Comparison of ENCODE assay signal across 9 mouse cellular contexts in genomic region chr6:120716531-120716984, GRCm38 (mm10). TPM values are rescaled to one million over a fixed set of nuclear protein-coding genes. Genes with fewer than 3 reads are reported as not detected.
DNase-seq lines count a peak whose midpoint lies in the region; ATAC-seq and TF ChIP-seq lines count a peak whose summit lies in the region.
"Had no signal": no experiment of that assay in that cellular context is flagged by ENCODE, and none has a peak within 500 bp of the region (broad histone marks: within the 10 kb centered on the region; RNA-seq: fewer than 3 reads in every experiment).

No protein-coding gene starts in this region.

- DNase-seq in kidney, adult 2 months = peak; percentile 39
- no peak for DNase-seq in kidney, postnatal 25 days
- peak; percentile 85 for DNase-seq in embryo, embryonic 10 days (ENCODE audit: low spot score)
- DNase-seq in forelimb bud, embryonic 11.5 days (ENCODE audit: low read depth, low spot score) = peak; percentile 11
- peak; percentile 27 for DNase-seq in midbrain, postnatal 0 days (ENCODE audit: low spot score)
- no peak for DNase-seq in heart, adult 2 months

- TF ChIP-seq CTCF in kidney, adult 2 months (conservative IDR thresholded peaks at IDR 0.05; ENCODE audit: insufficient read depth, insufficient read length, low read depth, low read length) = no peak
- no peak for TF ChIP-seq CTCF in midbrain, postnatal 0 days (IDR thresholded peaks at IDR 0.05)
- no peak for TF ChIP-seq CTCF in heart, adult 2 months (IDR thresholded peaks at IDR 0.05)
- TF ChIP-seq CTCF in intestine, postnatal 0 days (IDR thresholded peaks at IDR 0.05; ENCODE audit: low read depth) = no peak

- no peak overlapping the region for H3K9ac ChIP-seq in midbrain, postnatal 0 days (replicated peaks; ENCODE audit: low read length, poor library complexity, severe bottlenecking)
- no peak overlapping the region for H3K9ac ChIP-seq in intestine, embryonic 16.5 days (ENCODE audit: low read depth, low read length)
- H3K9ac ChIP-seq in heart, adult 2 months (ENCODE audit: low read depth, low read length) = no peak overlapping the region
- no peak overlapping the region for H3K9ac ChIP-seq in intestine, postnatal 0 days (ENCODE audit: low read depth, low read length)
- H3K9ac ChIP-seq: heart, embryonic 15.5 days had no signal

- H3K4me2 ChIP-seq in midbrain, postnatal 0 days (ENCODE audit: low read depth, low read length, poor library complexity, severe bottlenecking) = no peak overlapping the region
- H3K4me2 ChIP-seq in intestine, embryonic 16.5 days (ENCODE audit: low read depth, low read length) = no peak overlapping the region
- H3K4me2 ChIP-seq in intestine, postnatal 0 days (replicated peaks; ENCODE audit: low read depth) = no peak overlapping the region
- H3K4me2 ChIP-seq: heart, embryonic 15.5 days had no signal

- no peaks in the 10 kb centered on the region for H3K36me3 ChIP-seq in kidney, adult 2 months (ENCODE audit: control insufficient read depth, insufficient read depth, low read length)
- no peaks in the 10 kb centered on the region for H3K36me3 ChIP-seq in midbrain, postnatal 0 days (ENCODE audit: insufficient read depth, low read length)
- H3K36me3 ChIP-seq in intestine, embryonic 16.5 days (ENCODE audit: control insufficient read depth, insufficient read depth, low read length) = no peaks in the 10 kb centered on the region
- H3K36me3 ChIP-seq in heart, adult 2 months (ENCODE audit: control insufficient read depth, insufficient read depth, low read length) = no peaks in the 10 kb centered on the region; the same call in none of the 2 replicates
- H3K36me3 ChIP-seq in intestine, postnatal 0 days (ENCODE audit: control insufficient read depth, insufficient read depth) = no peaks in the 10 kb centered on the region
- H3K36me3 ChIP-seq: heart, embryonic 15.5 days had no signal

- WGBS in kidney, adult 2 months = 13% methylated on average over 4 of the region's 4 CpGs
- 4% methylated on average over 4 of the region's 4 CpGs for WGBS in midbrain, postnatal 0 days
- WGBS in intestine, embryonic 16.5 days = 21% methylated on average over 4 of the region's 4 CpGs
- WGBS in heart, adult 2 months = 30% methylated on average over 4 of the region's 4 CpGs
- WGBS in intestine, postnatal 0 days = 37% methylated on average over 4 of the region's 4 CpGs

- no peaks in the 10 kb centered on the region for H3K9me3 ChIP-seq in midbrain, postnatal 0 days (ENCODE audit: low read length)
- H3K9me3 ChIP-seq in intestine, embryonic 16.5 days (ENCODE audit: control insufficient read depth, low read length) = no peaks in the 10 kb centered on the region
- no peaks in the 10 kb centered on the region for H3K9me3 ChIP-seq in intestine, postnatal 0 days (ENCODE audit: control insufficient read depth)
- H3K9me3 ChIP-seq: heart, embryonic 15.5 days had no signal

- H3K4me1 ChIP-seq in kidney, adult 2 months (ENCODE audit: control insufficient read depth, insufficient read depth, low read length) = no peaks in the 10 kb centered on the region
- no peaks in the 10 kb centered on the region for H3K4me1 ChIP-seq in midbrain, postnatal 0 days (ENCODE audit: insufficient read depth, low read length)
- no peaks in the 10 kb centered on the region for H3K4me1 ChIP-seq in intestine, embryonic 16.5 days (ENCODE audit: control insufficient read depth, insufficient read depth, low read length)
- no peaks in the 10 kb centered on the region; the same call in 1 of the 2 replicates for H3K4me1 ChIP-seq in heart, adult 2 months (ENCODE audit: control insufficient read depth, insufficient read depth, low read length)
- no peaks in the 10 kb centered on the region for H3K4me1 ChIP-seq in intestine, postnatal 0 days (replicated peaks; ENCODE audit: control insufficient read depth, insufficient read depth, low read length)
- H3K4me1 ChIP-seq: heart, embryonic 15.5 days had no signal

- TF ChIP-seq EP300 in heart, adult 2 months (IDR thresholded peaks at IDR 0.05; ENCODE audit: insufficient read depth, low read depth, low read length) = no peak

- no peaks in the 10 kb centered on the region for H3K79me2 ChIP-seq in heart, adult 2 months (replicated peaks; ENCODE audit: control insufficient read depth, insufficient read depth, low read length)

- H3K27me3 ChIP-seq in kidney, adult 2 months (replicated peaks; ENCODE audit: control insufficient read depth, insufficient read depth, low read length) = no peaks in the 10 kb centered on the region
- no peaks in the 10 kb centered on the region for H3K27me3 ChIP-seq in midbrain, postnatal 0 days (ENCODE audit: insufficient read depth, low read length)
- H3K27me3 ChIP-seq in intestine, embryonic 16.5 days (replicated peaks; ENCODE audit: control insufficient read depth, insufficient read depth, low read length) = no peaks in the 10 kb centered on the region
- H3K27me3 ChIP-seq in heart, adult 2 months (ENCODE audit: control insufficient read depth, insufficient read depth, low read length) = no peaks in the 10 kb centered on the region
- no peaks in the 10 kb centered on the region for H3K27me3 ChIP-seq in intestine, postnatal 0 days (replicated peaks; ENCODE audit: control insufficient read depth, insufficient read depth, low read length)
- H3K27me3 ChIP-seq: heart, embryonic 15.5 days had no signal

- H3K4me3 ChIP-seq in kidney, adult 2 months (ENCODE audit: insufficient read depth, low read depth, low read length) = no peak overlapping the region
- H3K4me3 ChIP-seq in midbrain, postnatal 0 days (ENCODE audit: low read depth, low read length) = no peak overlapping the region
- no peak overlapping the region for H3K4me3 ChIP-seq in intestine, embryonic 16.5 days (ENCODE audit: low read length)
- no peak overlapping the region for H3K4me3 ChIP-seq in heart, adult 2 months
- H3K4me3 ChIP-seq in intestine, postnatal 0 days (ENCODE audit: low read depth, low read length) = no peak overlapping the region
- H3K4me3 ChIP-seq: heart, embryonic 15.5 days had no signal

- TF ChIP-seq POLR2A in kidney, adult 2 months (IDR thresholded peaks at IDR 0.05; ENCODE audit: low read depth, low read length) = no peak
- TF ChIP-seq POLR2A in heart, adult 2 months (IDR thresholded peaks at IDR 0.05; ENCODE audit: insufficient read depth, low read depth, low read length) = no peak

- no peak for ATAC-seq in midbrain, postnatal 0 days (ENCODE audit: low FRiP score)
- ATAC-seq in intestine, embryonic 16.5 days = no peak
- ATAC-seq in intestine, postnatal 0 days = no peak

- no peak overlapping the region for H3K27ac ChIP-seq in kidney, adult 2 months (ENCODE audit: insufficient read depth, low read depth, low read length)
- no peak overlapping the region for H3K27ac ChIP-seq in midbrain, postnatal 0 days (ENCODE audit: low read depth, low read length)
- H3K27ac ChIP-seq in intestine, embryonic 16.5 days (ENCODE audit: low read length) = no peak overlapping the region
- no peak overlapping the region for H3K27ac ChIP-seq in heart, adult 2 months
- H3K27ac ChIP-seq in intestine, postnatal 0 days (ENCODE audit: low read depth, low read length) = no peak overlapping the region
- H3K27ac ChIP-seq: heart, embryonic 15.5 days had no signal

- intact Hi-C loops in heart, adult 2 months (cut with DNase I) = no loop called here

RNA-seq across cellular contexts. Expression of gene Cecr2, which starts 50.4 kb away (rescaled TPM):
- 4.4 and 5.4 TPM in 2 replicates for polyA plus RNA-seq in kidney, adult 2 months (2012; rRNA removed)
- total RNA-seq in midbrain, postnatal 0 days (2014; rRNA removed) = 6.0 and 11.1 TPM in 2 replicates
- polyA plus RNA-seq in midbrain, postnatal 0 days (2015; fragmentation: Nextera tagmentation; extraction: Ambion mirVana) = 0.43 and 1.1 TPM in 2 replicates
- 0.54 and 0.61 TPM in 2 replicates for polyA plus RNA-seq in intestine, embryonic 16.5 days (2015; fragmentation: Nextera tagmentation; extraction: Ambion mirVana)
- total RNA-seq in heart, adult 2 months (2021) = 10 to 100 TPM; 12.9 to 17.4 TPM
- polyA plus RNA-seq in heart, adult 2 months (2012; rRNA removed) = 7.0 and 9.5 TPM in 2 replicates
- polyA plus RNA-seq in intestine, postnatal 0 days (2015; fragmentation: Nextera tagmentation; extraction: Ambion mirVana) = 0.13 and 0.26 TPM in 2 replicates

RNA-seq across cellular contexts. Expression of gene Slc25a18, which starts 56.8 kb away (rescaled TPM):
- polyA plus RNA-seq in kidney, adult 2 months (2012; rRNA removed) = 0.03 and 0.08 TPM in 2 replicates
- total RNA-seq in midbrain, postnatal 0 days (2014; rRNA removed) = 51.6 and 73.9 TPM in 2 replicates
- polyA plus RNA-seq in midbrain, postnatal 0 days (2015; fragmentation: Nextera tagmentation; extraction: Ambion mirVana) = 35.8 and 42.9 TPM in 2 replicates
- not detected in 2 replicates for polyA plus RNA-seq in intestine, embryonic 16.5 days (2015; fragmentation: Nextera tagmentation; extraction: Ambion mirVana)
- total RNA-seq in heart, adult 2 months (2021) = under 1 TPM; 0.11 to 0.13 TPM
- polyA plus RNA-seq in heart, adult 2 months (2012; rRNA removed) = 0.18 and 0.37 TPM in 2 replicates
- not detected in 2 replicates for polyA plus RNA-seq in intestine, postnatal 0 days (2015; fragmentation: Nextera tagmentation; extraction: Ambion mirVana)

Comparison
In these comparisons a context has a peak if more than half of its experiments do, and no peak if none do; other contexts are left out.
1. DNase-seq: peak in kidney, adult 2 months (single experiment), embryo, embryonic 10 days (single experiment), forelimb bud, embryonic 11.5 days (single experiment) and midbrain, postnatal 0 days (single experiment); none in kidney, postnatal 25 days (0 of 2) and heart, adult 2 months (0 of 2).
2. RNA of gene Slc25a18, which starts 56.8 kb away (polyA plus RNA-seq): 35.8 to 42.9 TPM in midbrain, postnatal 0 days; 0.18 to 0.37 TPM in heart, adult 2 months, not detected in intestine, postnatal 0 days, 0.03 to 0.08 TPM in kidney, adult 2 months and not detected in intestine, embryonic 16.5 days; every median in the first group is over 10 times any median in the second.